Mouse (Mus musculus): Measurements from ENCODE around the gene Ltbp2.
A peak's percentile ranks its signal among the peaks of the same experiment; 100 is the strongest.

Ltbp2 gene

DNA sequence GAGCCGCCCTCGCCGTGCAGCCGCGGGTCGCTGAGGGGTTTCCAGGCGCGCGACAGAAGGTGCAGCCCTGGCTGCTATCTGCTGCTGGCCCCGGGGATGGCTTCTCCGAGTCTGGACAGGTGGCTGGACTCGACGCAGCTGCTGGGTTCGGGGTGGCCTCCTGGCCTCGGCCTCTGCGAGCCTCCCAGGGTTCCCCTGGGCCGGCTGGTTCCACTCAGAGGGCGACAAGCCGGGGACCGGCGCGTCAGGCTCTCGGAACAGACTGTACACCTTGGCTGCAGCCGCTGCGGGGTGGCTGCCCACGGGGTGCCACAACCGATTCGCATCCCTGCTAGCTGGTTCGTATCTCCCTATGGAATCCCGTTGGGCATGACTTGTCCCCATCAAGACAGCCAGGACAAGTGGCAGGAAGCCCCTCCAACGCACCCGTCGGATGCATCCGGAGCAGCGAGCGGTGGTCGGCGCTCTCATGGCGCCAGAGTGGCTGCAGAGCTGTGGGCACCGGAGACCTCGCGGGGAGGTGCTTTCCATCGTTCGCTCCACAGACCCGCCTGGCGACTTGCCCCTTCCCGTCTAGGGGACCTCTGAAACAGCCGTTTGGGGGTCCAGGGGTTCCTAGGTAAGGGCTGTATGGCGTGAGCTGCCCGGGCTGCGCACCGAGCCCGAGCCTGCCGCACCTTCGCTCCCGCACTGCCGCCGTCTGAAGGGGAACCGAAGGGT, 411 bp downstream of the Ltbp2 start:
- DNase-seq, result peak in 1 of 2 experiments; percentile 13

DNA sequence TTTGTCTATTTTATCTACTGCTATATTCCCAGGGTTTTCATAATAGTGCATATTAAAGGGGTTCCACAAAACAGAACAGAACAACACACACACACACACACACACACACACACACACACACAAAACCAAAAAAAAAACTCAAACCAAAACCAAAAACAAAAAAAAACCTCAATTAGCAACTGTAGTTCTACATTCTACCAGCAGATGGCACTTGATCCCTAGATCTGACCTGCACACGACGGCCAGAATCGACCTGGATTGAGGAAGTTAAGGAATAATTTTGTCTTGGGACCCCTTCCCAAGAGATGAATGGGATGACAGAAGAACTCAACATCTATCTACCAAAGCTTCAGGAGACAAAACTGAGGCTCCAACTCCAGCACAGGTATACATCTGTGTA, 2.9 kb downstream of the Ltbp2 start:
- no peak for DNase-seq

DNA sequence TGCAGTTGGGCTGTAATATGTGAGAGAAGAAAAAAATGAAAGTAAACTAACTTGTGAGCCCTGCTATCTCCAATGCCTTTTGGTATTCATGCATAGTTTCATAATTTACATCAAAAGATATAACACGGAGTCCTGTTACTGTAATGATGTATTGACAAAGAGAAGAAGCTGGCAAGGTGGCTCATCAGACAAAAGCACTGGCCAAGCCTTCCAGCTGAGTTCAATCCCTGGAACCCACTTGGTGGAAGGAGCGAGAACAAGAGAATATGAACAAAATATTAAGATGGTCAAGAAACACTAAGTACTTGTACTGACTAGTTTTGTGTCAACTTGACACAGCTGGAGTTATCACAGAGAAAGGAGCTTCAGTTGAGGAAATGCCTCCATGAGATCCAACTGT, 4.0 kb downstream of the Ltbp2 start:
- no peak for DNase-seq

DNA sequence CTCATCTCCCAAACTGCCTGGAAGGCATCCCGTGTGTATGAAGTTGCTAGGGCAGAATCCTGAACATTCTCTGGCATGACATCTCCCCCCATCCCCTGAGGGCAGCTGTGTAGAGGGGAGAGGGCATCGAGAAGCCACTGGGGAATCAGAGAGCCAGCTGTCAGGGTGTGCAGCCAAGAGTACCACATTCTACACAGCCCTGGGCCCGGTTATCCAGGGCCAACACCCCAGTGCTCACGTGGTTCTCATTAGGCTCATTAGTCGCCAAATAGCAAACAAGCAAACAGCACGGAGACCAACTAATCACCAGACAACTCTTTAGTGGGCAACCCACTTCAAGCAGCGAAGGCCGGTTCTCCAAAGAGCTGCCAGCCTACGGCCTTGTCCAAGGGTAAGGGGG, 10.9 kb downstream of the Ltbp2 start:
- DNase-seq, result no peak

DNA sequence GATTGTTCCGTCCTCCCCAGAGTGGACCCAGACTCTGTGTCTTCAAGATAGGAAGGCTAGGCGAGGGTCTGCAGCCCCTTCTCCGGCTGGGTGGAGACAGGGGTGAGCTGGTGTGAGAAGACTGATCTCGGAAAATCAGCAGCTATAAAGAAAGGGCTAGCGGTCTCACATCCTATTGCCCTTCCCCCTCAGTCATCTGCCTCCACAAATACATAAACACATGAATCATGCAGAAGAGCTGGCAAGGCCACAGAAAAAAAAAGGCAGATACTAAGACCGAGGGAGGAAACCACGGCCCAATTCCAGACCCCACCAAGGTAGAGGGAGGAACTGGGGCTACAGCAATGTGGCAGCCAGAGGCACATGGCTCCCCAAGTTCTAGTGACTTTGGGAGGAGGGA, 11.5 kb downstream of the Ltbp2 start:
- no peak for DNase-seq

DNA sequence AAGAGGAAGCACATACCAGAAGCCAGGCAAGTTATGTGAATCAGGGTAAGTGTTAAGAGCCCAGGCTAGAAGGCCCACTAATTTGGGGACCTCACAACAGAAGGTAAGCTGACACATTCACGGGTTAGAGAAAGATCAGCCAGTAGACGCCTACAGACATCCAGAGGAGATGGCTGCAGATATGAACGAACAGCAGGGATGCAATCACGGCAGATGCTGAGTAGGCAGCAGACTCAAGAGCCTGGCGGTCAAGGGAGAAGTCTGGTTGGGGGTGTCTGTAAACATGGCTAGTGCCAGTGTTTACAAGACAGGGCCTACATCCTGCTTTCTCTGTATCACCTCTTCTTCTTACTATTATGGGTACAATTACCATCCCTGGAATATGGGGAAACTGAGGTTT, 13.1 kb downstream of the Ltbp2 start:
- DNase-seq, result no peak

DNA sequence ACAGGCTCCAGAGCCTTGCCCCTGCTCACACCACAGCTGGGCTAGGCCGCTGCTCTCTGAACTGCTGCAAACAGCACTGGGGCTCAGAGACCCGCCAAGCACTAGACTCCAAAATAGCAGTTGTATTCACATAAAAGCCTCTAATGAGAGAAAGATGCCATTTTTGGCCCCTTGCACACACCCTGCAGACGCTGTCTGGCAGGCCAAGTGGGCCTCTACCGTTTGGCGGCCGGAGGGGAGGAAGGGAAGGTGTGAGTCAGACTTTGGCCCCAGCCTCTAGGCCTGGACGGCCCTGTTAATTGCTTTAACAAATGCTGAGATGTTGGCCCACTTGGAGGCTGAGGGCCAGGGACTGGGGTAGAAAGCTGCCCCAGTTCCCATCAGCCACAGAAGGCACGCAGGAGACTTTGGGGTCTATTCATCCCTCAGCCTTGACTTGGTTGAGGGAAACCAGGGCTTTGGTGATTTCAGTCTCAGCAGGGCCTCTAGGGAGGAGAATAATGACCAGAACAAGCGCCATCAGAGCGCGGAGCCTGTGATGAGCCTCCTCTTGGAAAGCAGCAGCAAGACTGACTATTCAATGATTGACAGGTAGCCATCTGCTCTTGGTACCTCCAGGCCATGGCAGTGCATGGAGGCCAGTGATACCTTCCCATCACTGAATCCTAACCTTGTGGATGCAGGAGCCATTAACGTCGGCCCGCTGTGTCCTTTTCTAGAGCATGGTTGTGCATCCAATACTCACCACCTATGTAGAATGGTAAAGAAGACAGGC, 14.0 kb downstream of the Ltbp2 start:
- DNase-seq, result no peak

- no peak for DNase-seq
Observed at GRCm38 (mm10) chr12:84858149-84859113, 17.9 kb downstream of the Ltbp2 start.

- no peak for DNase-seq
Observed at GRCm38 (mm10) chr12:84857706-84858105, 18.6 kb downstream of the Ltbp2 start.

DNA sequence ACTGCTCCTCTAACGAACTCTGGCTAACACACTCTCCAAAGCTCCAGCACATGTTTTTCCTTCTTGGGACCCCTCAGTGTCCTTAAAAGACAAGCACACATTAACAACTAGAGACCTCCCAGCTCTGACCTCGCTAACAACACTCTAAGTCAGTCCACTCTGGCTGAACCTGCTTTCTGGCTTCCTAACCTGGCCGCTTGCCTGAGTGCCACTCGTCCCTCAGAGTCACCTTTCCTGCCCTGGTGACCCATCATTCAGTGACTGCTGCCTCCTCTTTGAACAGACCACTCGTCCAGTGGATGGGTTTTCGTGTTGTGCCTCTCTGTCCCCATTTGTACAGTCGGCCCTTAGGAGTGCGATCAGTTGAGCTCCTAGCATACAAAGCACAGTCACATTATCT, 19.8 kb downstream of the Ltbp2 start:
- no peak for DNase-seq

GRCm38 (mm10) chr12:84855084-84855625, 21.2 kb downstream of the Ltbp2 start:
- DNase-seq, result no peak

DNA sequence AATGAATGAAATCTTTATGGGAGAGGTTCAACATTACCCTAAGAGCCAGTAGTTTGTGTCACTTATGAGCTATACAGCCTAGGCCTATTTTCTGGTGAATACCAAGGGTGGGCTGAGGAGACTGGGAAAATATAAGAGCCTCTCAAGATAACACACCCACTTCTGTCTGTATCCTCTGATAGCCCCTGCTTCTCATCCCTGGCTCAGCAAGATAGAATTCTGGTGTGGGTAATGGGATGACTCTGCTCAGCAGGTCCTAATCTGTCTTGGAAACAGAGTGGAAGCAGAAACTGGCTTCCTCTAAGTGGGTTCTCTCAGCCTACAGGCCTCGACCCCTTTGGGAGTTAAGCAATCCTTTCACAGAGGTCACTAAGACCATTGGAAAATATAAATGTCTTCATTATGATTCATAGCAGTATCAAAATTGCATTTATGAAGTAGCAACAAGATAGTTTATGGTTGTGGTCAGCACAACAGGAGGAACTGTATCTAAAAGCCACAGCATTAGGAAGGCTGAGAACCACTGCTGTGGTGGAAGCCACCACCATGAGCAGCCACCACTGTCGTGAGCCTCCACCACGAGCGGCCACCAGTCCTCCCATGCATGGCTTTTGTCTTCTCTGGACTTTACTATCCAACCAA, 21.8 kb downstream of the Ltbp2 start:
- no peak for DNase-seq

DNA sequence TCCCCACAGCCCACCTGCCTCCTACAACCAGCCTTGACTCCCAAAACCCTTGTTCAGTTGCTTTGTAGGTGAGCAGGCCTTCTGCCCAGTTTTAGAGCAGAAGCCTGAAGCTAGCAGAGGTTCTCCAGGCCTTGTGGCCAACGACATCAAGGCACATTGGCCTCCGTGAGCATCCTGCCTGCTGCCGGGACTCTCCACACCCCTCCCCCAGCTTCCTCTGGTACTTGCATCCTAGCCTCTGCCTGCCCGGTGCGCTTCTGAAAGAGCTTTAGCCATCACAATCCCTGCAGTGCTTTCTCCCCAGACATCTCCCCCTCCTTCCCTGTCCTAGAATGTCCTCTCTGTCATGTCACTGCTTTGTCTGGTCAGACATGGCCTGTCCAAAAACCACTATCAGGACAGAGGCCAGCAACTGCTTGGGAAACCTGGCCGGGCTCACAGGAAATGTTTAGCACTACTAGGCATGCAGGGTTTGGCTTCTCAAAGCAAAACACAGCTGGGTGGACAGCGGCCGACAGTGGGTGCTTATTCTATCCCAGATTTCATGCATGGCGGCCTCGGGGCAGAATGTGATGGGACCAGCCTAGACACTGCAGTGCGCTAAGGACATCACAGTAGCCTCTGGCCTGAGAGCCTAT, 24.8 kb downstream of the Ltbp2 start:
- DNase-seq, result no peak

DNA sequence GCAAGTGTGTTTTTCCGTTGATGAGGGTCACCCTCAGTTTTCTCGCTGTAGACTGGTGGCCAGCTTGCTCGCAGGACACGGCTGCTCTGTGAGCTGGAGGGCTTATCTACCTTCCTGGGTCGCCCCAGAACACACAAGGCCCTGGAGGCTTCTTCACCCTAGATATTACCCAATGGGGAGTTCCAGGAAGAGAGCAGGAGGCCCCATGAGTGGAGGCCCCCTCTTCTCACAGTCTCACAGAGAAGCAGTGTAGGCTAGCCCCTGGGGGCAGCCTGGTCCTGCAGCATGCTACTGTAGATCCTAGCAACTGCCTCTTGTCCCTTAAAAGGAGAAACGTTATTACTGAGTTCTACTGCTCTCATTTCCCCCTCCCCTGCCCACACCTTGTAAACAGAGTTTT, 28.4 kb downstream of the Ltbp2 start:
- DNase-seq, result no peak

DNA sequence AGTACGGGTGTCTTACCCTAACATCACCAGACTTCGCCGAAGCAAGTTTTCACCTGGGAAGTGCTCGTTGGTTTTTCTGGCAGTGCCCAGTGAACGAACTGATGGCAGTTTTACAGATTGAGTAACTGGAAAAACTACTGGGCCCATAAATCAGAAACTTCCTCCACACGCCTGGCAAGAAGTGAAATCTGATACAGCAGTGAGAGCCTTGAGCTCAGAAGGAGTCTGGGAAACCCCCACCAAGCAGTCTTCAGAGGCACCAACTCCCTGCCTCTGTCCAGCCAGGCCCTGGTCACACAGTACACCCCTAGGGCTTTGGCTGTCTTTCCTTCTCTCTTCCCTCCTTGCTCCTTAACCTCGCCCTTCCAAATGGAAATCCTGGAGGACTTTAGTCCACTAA, 28.9 kb downstream of the Ltbp2 start:
- no peak for DNase-seq

- DNase-seq, result no peak
Observed at GRCm38 (mm10) chr12:84846594-84847014, 29.7 kb downstream of the Ltbp2 start.

- no peak for DNase-seq
Observed at GRCm38 (mm10) chr12:84842706-84843105, 33.6 kb downstream of the Ltbp2 start.

GRCm38 (mm10) chr12:84841158-84842140, 34.9 kb downstream of the Ltbp2 start:
- DNase-seq, result no peak

DNA sequence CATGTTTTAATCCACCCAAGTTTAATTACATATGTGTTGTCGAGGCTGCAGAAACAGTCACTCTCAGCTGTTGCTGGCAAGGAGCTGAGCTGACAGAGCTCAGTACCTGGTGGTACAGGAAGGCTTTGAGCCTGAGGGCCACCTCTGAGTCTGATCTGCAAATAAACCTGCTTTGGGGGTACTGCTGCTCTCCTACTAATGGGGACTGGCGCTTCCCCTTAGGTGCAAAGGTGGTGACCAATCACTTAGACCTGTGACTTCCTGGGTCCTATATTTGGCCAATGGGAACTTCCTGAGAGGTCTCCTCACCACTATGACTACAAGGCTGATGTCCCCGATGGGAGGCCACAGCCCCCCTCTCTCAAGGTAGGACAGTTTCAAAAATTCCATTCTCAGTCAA, 35.6 kb downstream of the Ltbp2 start:
- peak in 1 of 2 experiments; percentile 11 for DNase-seq

GRCm38 (mm10) chr12:84839965-84840364, 36.4 kb downstream of the Ltbp2 start:
- no peak for DNase-seq

DNA sequence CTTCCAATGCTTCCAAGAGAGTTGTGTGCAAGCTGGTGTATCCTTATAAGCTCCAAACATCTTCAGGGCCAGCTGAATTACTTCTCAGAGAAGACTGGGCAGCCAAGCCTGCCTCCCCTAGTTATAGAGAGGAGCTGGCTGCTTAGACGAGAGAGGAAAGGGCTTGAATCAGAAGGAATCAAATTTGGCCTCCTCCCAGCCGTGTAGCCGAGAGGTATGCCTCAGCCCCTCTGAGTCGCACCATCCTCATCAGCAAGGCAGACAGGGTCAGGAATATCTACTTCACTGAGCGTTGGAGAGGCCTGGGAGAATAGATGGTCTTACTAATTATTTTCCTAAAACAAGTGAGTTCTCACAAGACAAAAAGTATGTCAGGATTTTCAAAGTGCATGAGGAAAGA, 40.7 kb downstream of the Ltbp2 start:
- DNase-seq, result no peak
